Mouse (Mus musculus) liver, embryonic 14.5 days (tissue): ENCODE data around the gene Casp7.

Experiments
- CTCF ChIP-seq: IDR thresholded peaks from 2 replicates; pipeline ENCODE4 v1.5.1; 2016; ENCODE audit warnings: antibody characterized with exemption, low read depth, control low read depth
- EP300 ChIP-seq: IDR thresholded peaks from 2 replicates; pipeline ENCODE4 v1.6.1; 2016; ENCODE audit warnings: antibody characterized with exemption, low read depth

DNA sequence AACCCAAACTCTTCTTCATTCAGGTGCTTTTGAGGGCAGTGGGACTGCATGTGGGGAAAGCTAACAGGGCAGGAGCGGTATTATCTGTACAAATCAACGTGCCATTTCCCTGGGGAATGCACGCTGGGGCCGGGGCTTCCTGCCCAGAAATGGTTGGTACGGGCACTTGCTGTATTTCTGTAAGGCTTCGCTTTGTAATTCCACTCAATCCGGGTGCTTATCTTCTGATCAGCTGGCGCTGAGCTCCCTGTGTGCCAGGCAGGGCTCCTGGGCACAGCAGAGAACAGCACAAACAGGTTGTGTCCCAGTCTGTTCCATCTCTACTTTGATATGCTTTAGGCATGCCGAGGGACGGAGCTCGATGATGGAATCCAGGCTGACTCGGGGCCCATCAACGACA lies 39.5 kb downstream of the Casp7 start:
- TF ChIP-seq CTCF (no peak), EP300 (no peak)
